Mouse (Mus musculus): ENCODE data around the gene Urb1. TPM values are rescaled to one million over a fixed set of nuclear protein-coding genes. Genes with fewer than 3 reads are reported as not detected.

Gene Urb1
- total and polyA plus RNA-seq, 3 experiments = 21.1 to 34.5 (median 29.4) TPM

GRCm38 (mm10) chr16:90799840-90800239 lies 10.4 kb downstream of the Urb1 start:
- Histone ChIP-seq H3K4me2 (ENCODE audit: insufficient read depth, low read depth, poor library complexity, severe bottlenecking) (no peak overlapping the region), H3K27ac (ENCODE audit: insufficient read depth, low read depth) (no peak overlapping the region), H3K4me1 (ENCODE audit: control insufficient read depth in 1 of 2, insufficient read depth in 2 of 2) (peaks cover 11 to 21% of the 10 kb centered on the region in 2 experiments), H3K27me3 (replicated peaks) (no peaks in the 10 kb centered on the region), H3K79me2 (replicated peaks; ENCODE audit: control insufficient read depth, extremely low read depth, insufficient read depth, poor library complexity, severe bottlenecking) (no peaks in the 10 kb centered on the region), H3K36me3 (replicated peaks in 1 of 2; ENCODE audit: control insufficient read depth in 1 of 2, insufficient read depth in 1 of 2, low read length in 1 of 2) (peaks cover 54 to 98% of the 10 kb centered on the region in 2 experiments), H3K9ac (ENCODE audit: insufficient read depth, low read depth) (no peak overlapping the region), H3K4me3 (replicated peaks in 1 of 3; ENCODE audit: low read depth in 2 of 3, low read length in 2 of 3, poor library complexity in 1 of 3) (no peak overlapping the region), H3K9me3 (replicated peaks; ENCODE audit: low read length) (no peaks in the 10 kb centered on the region)
- in situ Hi-C loops (cut with MboI; ENCODE audit: low pct_ligation_motif_present, low pct_unique_long_range_greater_than_20kb, low sequenced_read_pairs) (no loop called here), dilution Hi-C loops (cut with MboI; ENCODE audit: extremely low pct_ligation_motif_present, extremely low pct_unique_long_range_greater_than_20kb, low sequenced_read_pairs) (no loop called here)
- no peak for TF ChIP-seq EP300 (IDR thresholded peaks at IDR 0.05; ENCODE audit: low read length)
- TF ChIP-seq ZNF384 (IDR thresholded peaks at IDR 0.05; ENCODE audit: low read depth, low read length) = no peak
- TF ChIP-seq GABPA (IDR thresholded peaks at IDR 0.05; ENCODE audit: insufficient replicate concordance, low read depth, low read length) = no peak
- TF ChIP-seq HCFC1 (IDR thresholded peaks at IDR 0.05; ENCODE audit: low read depth, low read length) = no peak
- no peak for TF ChIP-seq ZC3H11A (IDR thresholded peaks at IDR 0.05; ENCODE audit: low read depth, low read length)
- no peak for TF ChIP-seq TBP (conservative IDR thresholded peaks at IDR 0.05; ENCODE audit: low read depth, low read length)
- TF ChIP-seq E2F4 (IDR thresholded peaks at IDR 0.05; ENCODE audit: insufficient replicate concordance, low read depth, low read length) = no peak
- no peak for TF ChIP-seq SMC3 (IDR thresholded peaks at IDR 0.05; ENCODE audit: low read depth, low read length)
- TF ChIP-seq ELF1 (IDR thresholded peaks at IDR 0.05; ENCODE audit: low read depth, low read length) = no peak
- no peak for TF ChIP-seq ZMIZ1 (IDR thresholded peaks at IDR 0.05; ENCODE audit: low read depth, low read length)
- no peak for TF ChIP-seq POLR2A (IDR thresholded peaks at IDR 0.05; ENCODE audit: low read depth, low read length)
- TF ChIP-seq ETS1 (conservative IDR thresholded peaks at IDR 0.05; ENCODE audit: low read depth, low read length) = no peak
- no peak for TF ChIP-seq NELFE (IDR thresholded peaks at IDR 0.05; ENCODE audit: low read depth, low read length)
- no peak for TF ChIP-seq POLR2AphosphoS2 (IDR thresholded peaks at IDR 0.05; ENCODE audit: low read depth, low read length)
- DNase-seq (ENCODE audit: extremely low read depth) = no peak

- Histone ChIP-seq H3K9ac (ENCODE audit: insufficient read depth, low read depth) (no peak overlapping the region), H3K9me3 (replicated peaks; ENCODE audit: low read length) (no peaks in the 10 kb centered on the region), H3K79me2 (replicated peaks; ENCODE audit: control insufficient read depth, extremely low read depth, insufficient read depth, poor library complexity, severe bottlenecking) (no peaks in the 10 kb centered on the region), H3K4me2 (ENCODE audit: insufficient read depth, low read depth, poor library complexity, severe bottlenecking) (peak overlapping the region; percentile 45), H3K4me3 (replicated peaks in 1 of 3; ENCODE audit: low read depth in 2 of 3, low read length in 2 of 3, poor library complexity in 1 of 3) (peak overlapping the region in 1 of 3 experiments; percentile 5), H3K27ac (ENCODE audit: insufficient read depth, low read depth) (peak overlapping the region; percentile 48), H3K27me3 (replicated peaks) (no peaks in the 10 kb centered on the region), H3K36me3 (replicated peaks in 1 of 2; ENCODE audit: control insufficient read depth in 1 of 2, insufficient read depth in 1 of 2, low read length in 1 of 2) (peaks cover 45 to 95% of the 10 kb centered on the region in 2 experiments), H3K4me1 (ENCODE audit: control insufficient read depth in 1 of 2, insufficient read depth in 2 of 2) (peaks cover 11 to 24% of the 10 kb centered on the region in 2 experiments)
- dilution Hi-C loops (cut with MboI; ENCODE audit: extremely low pct_ligation_motif_present, extremely low pct_unique_long_range_greater_than_20kb, low sequenced_read_pairs) = no loop called here
- peak; percentile 80 for DNase-seq (ENCODE audit: extremely low read depth)
- in situ Hi-C loops (cut with MboI; ENCODE audit: low pct_ligation_motif_present, low pct_unique_long_range_greater_than_20kb, low sequenced_read_pairs) = no loop called here
- TF ChIP-seq MAX (IDR thresholded peaks at IDR 0.05; ENCODE audit: low read length) (peak; percentile 89), KAT2A (IDR thresholded peaks at IDR 0.05; ENCODE audit: insufficient replicate concordance, low read length) (no peak), MAFK (IDR thresholded peaks at IDR 0.05; ENCODE audit: insufficient replicate concordance, low read length) (peak; percentile 71; the same call in 1 of the 2 replicates), JUND (conservative IDR thresholded peaks at IDR 0.05; ENCODE audit: low read depth, low read length) (peak; percentile 92), EP300 (IDR thresholded peaks at IDR 0.05; ENCODE audit: low read length) (peak; percentile 96), BHLHE40 (IDR thresholded peaks at IDR 0.05; ENCODE audit: low read depth, low read length) (peak; percentile 97), CTCF (conservative IDR thresholded peaks at IDR 0.05 in 1 of 2, IDR thresholded peaks at IDR 0.05 in 1 of 2; ENCODE audit: low read depth in 2 of 2, low read length in 2 of 2) (no peak), USF2 (conservative IDR thresholded peaks at IDR 0.05; ENCODE audit: low read depth, low read length) (no peak), RAD21 (IDR thresholded peaks at IDR 0.05; ENCODE audit: low read depth, low read length) (no peak), ZKSCAN1 (IDR thresholded peaks at IDR 0.05; ENCODE audit: borderline replicate concordance, low read depth, low read length) (no peak), MAZ (IDR thresholded peaks at IDR 0.05; ENCODE audit: low read depth, low read length) (0 out of 2 replicates have a peak, but pooled peaks have one; percentile 73), TCF12 (IDR thresholded peaks at IDR 0.05; ENCODE audit: low read depth, low read length) (peak; percentile 88), E2F4 (IDR thresholded peaks at IDR 0.05; ENCODE audit: insufficient replicate concordance, low read depth, low read length) (no peak), ELF1 (IDR thresholded peaks at IDR 0.05; ENCODE audit: low read depth, low read length) (peak; percentile 63; the same call in 1 of the 2 replicates), CHD1 (IDR thresholded peaks at IDR 0.05; ENCODE audit: low read depth, low read length) (0 out of 2 replicates have a peak, but pooled peaks have one; percentile 34), IRF4 (IDR thresholded peaks at IDR 0.05; ENCODE audit: low read depth, low read length) (peak; percentile 100), MXI1 (IDR thresholded peaks at IDR 0.05; ENCODE audit: low read depth, low read length) (peak; percentile 90), JUN (IDR thresholded peaks at IDR 0.05; ENCODE audit: insufficient read depth, low read depth, low read length) (peak; percentile 87), SMC3 (IDR thresholded peaks at IDR 0.05; ENCODE audit: low read depth, low read length) (peak; percentile 21; the same call in 1 of the 2 replicates), ZMIZ1 (IDR thresholded peaks at IDR 0.05; ENCODE audit: low read depth, low read length) (no peak), ETS1 (conservative IDR thresholded peaks at IDR 0.05; ENCODE audit: low read depth, low read length) (peak; percentile 88), USF1 (IDR thresholded peaks at IDR 0.05; ENCODE audit: low read depth, low read length) (no peak), RCOR1 (conservative IDR thresholded peaks at IDR 0.05; ENCODE audit: low read depth, low read length) (peak; percentile 95), MYC (IDR thresholded peaks at IDR 0.05; ENCODE audit: low read depth, low read length) (peak; percentile 85; the same call in 1 of the 2 replicates), POLR2A (IDR thresholded peaks at IDR 0.05; ENCODE audit: low read depth, low read length) (no peak)
Measured at GRCm38 (mm10) chr16:90798848-90799247, 11.4 kb downstream of the Urb1 start.

Data from CH12.LX (cell line).